Mouse (Mus musculus) thymus, postnatal 4 days (tissue): ENCODE results near the gene Rabgap1l.

Experiments used
- DNase-seq: peaks from one replicate; pipeline ENCODE4 v3.0.0; 2021

The Rabgap1l gene

DNA sequence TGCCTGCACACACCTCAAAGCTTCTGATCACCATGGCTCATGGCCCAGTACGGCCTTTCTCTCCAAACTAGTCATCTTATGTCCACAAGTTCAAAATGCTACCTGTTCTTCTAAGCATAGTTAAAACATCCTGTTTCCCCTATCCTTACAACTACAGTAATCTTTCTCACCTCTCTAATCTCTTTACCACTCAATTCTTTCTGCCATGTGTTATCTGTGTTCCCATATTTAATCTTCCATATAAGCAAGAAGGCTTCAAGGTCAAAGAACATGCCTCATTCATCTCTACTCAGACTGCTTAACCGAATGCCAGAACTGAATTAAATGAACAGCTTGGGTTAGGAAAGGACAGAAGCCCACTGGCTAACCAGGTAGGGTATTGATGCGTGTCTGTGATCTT lies 5.8 kb downstream of the Rabgap1l start:
- DNase-seq, result no peak

GRCm38 (mm10) chr1:160786571-160786970 lies 6.4 kb downstream of the Rabgap1l start:
- DNase-seq, result no peak

DNA sequence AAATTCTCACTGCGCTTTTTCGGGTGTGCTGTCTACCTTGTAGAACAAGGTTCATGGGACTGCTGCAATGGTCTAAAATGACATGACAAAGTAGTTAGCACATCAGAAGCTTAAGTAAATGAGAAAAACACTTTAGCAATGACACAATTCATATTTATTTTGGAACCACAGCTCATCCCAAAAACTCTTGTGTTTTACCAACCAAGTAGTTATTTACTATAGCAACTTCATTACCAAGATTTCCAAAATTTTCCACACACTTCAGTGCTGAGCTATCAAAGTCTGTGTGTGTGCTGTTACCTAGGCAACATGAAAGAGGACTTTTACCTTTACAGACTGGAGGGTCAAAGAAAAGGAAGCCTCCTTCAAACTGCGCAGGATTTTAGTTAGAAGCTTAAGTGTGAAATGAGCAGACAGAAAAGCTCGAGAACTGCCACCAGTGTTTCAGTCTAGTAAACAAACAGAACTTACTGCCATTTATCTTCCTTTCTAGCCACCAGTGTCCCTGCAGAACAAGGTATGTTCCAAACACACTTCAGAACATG lies 7.3 kb downstream of the Rabgap1l start:
- DNase-seq, result no peak

GRCm38 (mm10) chr1:160784122-160784521 lies 8.9 kb downstream of the Rabgap1l start:
- no peak for DNase-seq

- no peak for DNase-seq
These were observed 18.8 kb downstream of the Rabgap1l start for GRCm38 (mm10) chr1:160774166-160774565.

- no peak for DNase-seq
These were observed 27.4 kb downstream of the Rabgap1l start for GRCm38 (mm10) chr1:160765565-160765964.

DNA sequence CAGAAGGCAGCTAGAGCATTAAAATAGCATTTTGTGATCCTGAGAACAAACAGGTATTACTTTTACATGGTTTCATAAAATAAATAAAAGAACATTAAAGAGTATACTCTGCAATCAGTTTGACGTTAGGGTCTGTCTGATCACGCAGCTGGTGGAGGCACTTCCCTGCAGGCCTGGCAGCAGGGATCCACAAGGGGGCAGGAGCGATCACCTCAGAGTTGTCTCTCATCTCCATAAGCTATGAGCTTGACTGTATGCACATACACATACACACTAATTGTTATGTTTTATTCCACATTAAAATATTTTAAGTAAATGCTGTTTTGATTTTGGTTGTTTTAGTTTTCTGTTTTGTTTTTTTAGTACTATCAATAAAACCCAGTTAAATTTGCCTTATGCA lies 34.8 kb downstream of the Rabgap1l start:
- peak; percentile 89 for DNase-seq

GRCm38 (mm10) chr1:160755359-160755758 lies 37.7 kb downstream of the Rabgap1l start:
- DNase-seq, result no peak

DNA sequence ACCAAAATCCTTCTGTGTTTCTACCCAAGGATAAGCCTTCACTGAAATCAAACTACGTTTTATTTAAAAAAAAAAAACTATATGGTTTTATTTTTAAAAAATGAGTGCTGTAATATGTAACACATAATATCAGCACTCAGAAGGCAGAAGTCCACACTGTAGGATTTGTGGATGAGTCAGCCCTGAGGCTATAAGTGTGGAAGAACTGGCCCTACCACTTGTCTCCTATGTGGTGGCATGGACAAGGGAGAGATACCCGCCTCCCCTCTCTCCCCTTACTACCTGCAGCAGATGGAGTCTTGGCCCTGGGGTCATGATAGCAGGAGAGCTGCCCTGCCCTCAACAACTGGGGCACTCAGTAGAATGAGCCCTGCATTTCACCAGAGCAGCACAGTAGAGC lies 42.4 kb downstream of the Rabgap1l start:
- no peak for DNase-seq

GRCm38 (mm10) chr1:160746786-160747185 lies 46.2 kb downstream of the Rabgap1l start:
- no peak for DNase-seq

DNA sequence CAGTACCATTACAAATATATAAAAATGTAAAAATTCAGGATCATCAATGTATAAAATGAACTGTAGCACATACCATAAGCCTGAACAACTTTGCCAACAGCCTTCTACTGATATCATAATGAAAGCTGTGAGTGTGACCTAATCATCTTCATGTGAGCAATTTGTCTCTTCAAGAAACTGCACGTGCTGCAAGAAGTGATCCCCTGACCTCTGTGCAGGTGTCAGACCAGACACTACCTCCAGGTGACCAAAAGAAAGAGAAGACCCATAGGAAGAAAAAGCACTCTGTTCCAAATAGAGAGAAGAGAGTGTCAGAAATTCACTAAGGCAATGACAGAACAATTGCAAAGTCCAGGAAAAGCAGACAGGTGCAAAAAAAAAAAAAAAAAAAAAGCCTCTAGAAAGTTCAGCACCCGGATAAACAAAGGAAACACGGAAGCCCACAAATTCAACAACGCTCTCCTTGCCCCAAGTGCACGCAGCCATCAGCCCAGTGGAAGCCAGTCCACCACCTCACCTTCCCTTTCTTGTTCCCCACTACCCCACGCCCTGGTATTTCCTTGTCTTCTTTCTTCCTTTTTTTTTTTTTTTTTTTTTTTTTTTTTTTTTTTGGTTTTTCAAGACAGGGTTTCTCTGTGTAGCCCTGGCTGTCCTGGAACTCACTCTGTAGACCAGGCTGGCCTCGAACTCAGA lies 47.6 kb downstream of the Rabgap1l start:
- DNase-seq, result no peak

DNA sequence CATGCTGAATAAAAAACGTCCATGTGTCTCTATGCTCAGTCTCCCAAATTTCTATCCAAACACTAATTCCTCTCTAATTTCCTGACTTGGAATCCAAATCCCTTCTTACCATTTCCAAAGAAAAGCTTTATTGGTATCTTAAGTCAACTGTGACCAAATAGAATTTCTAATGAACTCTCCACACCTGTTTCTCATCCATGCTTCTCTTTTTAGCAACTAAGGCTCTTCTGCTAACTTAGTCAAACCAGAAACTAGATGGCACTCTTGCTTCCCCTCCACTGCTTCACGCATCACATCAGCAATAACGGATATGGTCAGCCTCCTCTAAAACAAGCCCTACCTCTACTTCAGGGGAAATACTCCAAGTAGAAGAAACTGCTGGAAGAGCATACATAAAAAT lies 49.0 kb downstream of the Rabgap1l start:
- DNase-seq, result no peak

DNA sequence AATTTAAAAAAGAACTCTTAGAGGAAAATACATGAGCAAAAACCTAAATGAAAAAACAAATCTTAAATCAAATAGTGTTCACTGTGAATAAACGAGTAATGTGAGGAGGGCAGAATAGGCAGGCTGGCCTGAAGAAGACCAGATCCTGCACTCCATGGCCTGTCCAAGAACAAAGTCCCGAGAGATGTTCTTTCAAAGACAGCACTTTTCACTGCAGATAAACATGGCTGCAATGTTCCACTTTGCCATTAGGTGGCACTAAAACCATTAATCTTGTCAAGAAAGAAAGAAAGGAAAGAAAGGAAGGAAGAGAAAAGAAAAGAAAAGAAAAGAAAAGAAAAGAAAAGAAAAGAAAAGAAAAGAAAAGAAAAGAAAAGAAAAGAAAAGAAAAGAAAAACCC lies 49.8 kb downstream of the Rabgap1l start:
- peak; percentile 62 for DNase-seq

GRCm38 (mm10) chr1:160740650-160741049 lies 52.4 kb downstream of the Rabgap1l start:
- no peak for DNase-seq

DNA sequence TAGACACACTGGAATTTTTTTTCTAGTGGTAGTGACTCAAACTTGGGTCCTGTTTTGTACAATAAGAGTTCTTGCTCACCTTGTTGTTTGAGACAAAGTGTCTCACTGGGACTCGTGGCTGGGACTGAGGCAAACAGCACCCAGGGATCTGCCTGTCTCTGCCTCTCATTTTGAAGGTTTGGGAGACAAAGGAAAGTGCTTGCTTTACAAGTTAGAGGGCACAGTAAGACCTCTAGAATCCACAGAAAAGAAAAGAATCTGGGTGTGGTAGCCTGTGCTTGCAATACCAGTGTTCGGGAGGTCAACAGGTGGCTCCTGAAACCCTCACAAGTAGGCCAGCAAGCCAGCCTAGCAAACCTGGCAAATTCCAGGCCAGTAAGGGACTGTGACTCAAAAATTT lies 58.3 kb downstream of the Rabgap1l start:
- DNase-seq, result no peak

GRCm38 (mm10) chr1:160729944-160730343 lies 63.1 kb downstream of the Rabgap1l start:
- DNase-seq, result no peak

DNA sequence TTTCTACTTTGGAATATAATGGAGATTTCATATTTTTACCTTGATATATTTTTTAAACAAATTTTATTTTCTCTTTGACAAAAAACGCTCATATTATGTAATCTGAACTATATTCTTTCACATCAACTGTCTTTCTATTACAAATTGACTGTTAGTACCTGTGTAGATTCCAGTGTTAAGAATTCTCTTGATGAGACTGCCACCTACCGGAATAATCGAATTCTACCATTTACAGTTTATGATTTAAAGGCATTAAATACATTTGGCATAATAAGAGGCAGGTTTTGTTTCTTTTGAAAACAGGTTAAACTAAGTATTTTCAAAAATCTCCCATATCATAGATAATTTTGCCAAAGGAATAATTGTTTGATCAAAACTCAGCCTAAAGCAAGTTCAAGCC lies 75.3 kb downstream of the Rabgap1l start:
- DNase-seq, result no peak

DNA sequence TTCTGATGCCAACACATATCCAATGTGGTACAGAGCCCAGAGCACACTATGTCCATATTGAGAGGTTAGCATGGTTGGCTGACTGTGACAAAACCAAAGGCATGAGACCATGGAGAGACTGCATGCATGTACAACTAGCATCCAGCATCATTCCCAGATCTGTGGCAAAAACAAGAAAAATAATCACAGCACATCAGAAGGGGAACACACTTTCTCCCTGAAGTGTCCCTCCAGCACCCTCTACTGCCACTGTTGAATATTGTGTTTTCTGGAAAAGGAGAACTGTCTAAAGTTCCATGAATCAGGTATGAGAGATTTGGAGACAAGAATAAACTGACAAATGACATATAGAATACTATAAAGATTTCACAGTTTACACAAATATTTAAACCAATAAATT lies 78.3 kb downstream of the Rabgap1l start:
- no peak for DNase-seq

GRCm38 (mm10) chr1:160713887-160714286 lies 79.1 kb downstream of the Rabgap1l start:
- no peak for DNase-seq

GRCm38 (mm10) chr1:160713383-160713782 lies 79.6 kb downstream of the Rabgap1l start:
- DNase-seq, result no peak

DNA sequence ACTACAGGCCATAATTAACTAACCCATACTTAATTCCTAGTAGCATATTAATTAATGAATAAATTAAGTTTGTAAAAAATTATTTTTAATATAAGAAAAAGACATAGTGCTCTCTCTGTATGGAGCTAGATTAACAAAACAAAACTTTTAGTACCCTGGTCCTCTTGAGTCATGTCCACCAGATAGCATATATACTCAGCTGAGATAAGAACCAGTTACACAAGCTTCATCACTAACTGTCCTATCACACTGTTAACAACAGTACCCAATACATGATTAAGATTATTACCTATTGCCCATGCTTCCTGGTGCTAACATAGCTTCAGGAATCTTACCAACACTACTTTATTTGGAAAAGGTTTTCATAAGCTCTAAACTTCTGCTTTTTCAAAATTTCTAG lies 82.5 kb downstream of the Rabgap1l start:
- no peak for DNase-seq

DNA sequence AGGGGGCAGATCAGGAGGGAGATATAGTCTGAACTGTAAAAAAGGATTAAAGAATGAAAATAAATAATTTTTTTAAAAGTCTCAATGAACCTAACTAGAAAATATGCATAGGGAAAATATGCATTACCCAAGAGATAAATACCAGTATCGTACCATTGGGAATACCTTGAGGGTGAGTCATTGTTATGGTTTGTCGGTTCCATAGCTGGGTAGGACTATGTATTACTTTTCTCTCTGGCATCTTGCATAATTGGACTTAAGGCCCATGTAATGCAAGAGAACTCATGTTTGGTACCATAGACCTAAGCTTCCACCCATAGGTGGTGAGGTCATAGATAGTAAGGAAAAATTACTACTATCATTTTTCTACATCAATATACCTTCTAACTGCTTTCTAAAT lies 88.4 kb downstream of the Rabgap1l start:
- no peak for DNase-seq

- DNase-seq, result no peak
These were observed 89.2 kb downstream of the Rabgap1l start for GRCm38 (mm10) chr1:160703813-160704212.

GRCm38 (mm10) chr1:160693094-160693447 lies 99.9 kb downstream of the Rabgap1l start:
- DNase-seq, result no peak
